Mouse (Mus musculus): ENCODE data around the gene Tet2. TPM values are rescaled to one million over a fixed set of nuclear protein-coding genes. Genes with fewer than 3 reads are reported as not detected.

Tet2 gene
- polyA plus RNA-seq, 2 experiments = 15.9 to 17.7 TPM

DNA sequence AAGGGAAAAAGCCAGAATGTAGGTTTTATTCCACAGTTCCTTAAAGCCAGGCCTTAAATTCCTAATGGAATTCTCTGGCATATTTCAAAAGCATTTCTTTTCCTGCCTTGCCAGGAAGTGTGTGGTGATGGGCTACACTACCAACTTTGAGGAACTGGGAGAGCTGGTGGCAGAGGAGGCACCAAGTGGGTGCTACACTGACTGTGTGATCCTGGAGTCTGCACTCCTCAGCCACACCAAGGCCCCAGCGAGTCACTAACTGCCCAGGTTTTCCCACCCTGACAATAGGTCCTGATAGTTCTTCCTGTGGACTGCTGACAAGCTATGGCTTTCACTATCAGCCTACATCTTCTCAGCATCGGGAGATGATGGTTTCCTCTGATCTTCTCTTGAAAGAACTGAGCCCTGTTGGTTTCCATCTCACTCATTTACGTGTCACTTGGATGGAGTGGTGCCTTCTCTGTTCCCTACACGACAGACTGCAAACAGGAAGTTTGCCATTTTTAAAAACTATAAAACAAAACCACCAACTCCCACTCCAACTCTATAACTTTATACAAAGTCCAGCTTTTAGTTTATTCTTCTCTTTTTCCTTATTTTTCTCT lies 18.7 kb downstream of the Tet2 start:
- H3K27ac ChIP-seq (replicated peaks; ENCODE audit: low read depth, low read length) = no peak overlapping the region
- WGBS = 77% methylated on average over 4 of the region's 4 CpGs
- H3K9me3 ChIP-seq (ENCODE audit: control insufficient read depth, low read length) = no peaks in the 10 kb centered on the region
- H3K4me1 ChIP-seq (ENCODE audit: control insufficient read depth, insufficient read depth, low read length) = no peaks in the 10 kb centered on the region
- ATAC-seq (ENCODE audit: low FRiP score, low read depth) (no peak), DNase-seq (ENCODE audit: low spot score) (no peak)
- H3K27me3 ChIP-seq (ENCODE audit: control insufficient read depth, insufficient read depth, low read length) = no peaks in the 10 kb centered on the region
- H3K9ac ChIP-seq (ENCODE audit: low read depth, low read length, severe bottlenecking) = no peak overlapping the region
- no peak overlapping the region for H3K4me3 ChIP-seq (replicated peaks; ENCODE audit: low read length)
- no peak overlapping the region for H3K4me2 ChIP-seq (replicated peaks; ENCODE audit: low read depth, low read length, severe bottlenecking)
- TF ChIP-seq POLR2A (IDR thresholded peaks at IDR 0.05; ENCODE audit: borderline replicate concordance, extremely low read depth, insufficient read depth, insufficient read length) = no peak
- no peaks in the 10 kb centered on the region for H3K36me3 ChIP-seq (ENCODE audit: control insufficient read depth, insufficient read depth, low read length)

DNA sequence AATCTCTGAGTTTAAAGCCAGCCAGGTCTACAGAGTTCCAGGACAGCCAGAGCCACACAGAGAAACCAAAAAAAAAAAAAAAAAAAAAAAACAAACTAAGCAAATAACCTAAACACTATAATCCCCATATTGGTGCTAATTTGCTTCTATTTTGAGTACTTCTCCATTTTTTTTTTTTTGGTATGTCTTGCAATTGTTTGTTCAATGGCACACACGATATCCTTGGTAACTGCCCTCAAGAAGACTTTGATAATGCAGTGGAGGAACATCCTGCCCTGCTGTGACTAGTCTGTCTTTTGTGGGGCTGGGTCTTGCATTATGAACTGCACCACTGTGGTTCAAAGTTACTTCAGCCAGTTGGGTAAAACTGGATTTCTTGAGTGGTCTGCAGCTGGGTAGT lies 19.4 kb downstream of the Tet2 start:
- Histone ChIP-seq H3K4me1 (ENCODE audit: control insufficient read depth, insufficient read depth, low read length) (no peaks in the 10 kb centered on the region), H3K9me3 (ENCODE audit: control insufficient read depth, low read length) (no peaks in the 10 kb centered on the region), H3K9ac (ENCODE audit: low read depth, low read length, severe bottlenecking) (no peak overlapping the region), H3K4me2 (replicated peaks; ENCODE audit: low read depth, low read length, severe bottlenecking) (no peak overlapping the region), H3K4me3 (replicated peaks; ENCODE audit: low read length) (no peak overlapping the region), H3K27ac (replicated peaks; ENCODE audit: low read depth, low read length) (no peak overlapping the region), H3K27me3 (ENCODE audit: control insufficient read depth, insufficient read depth, low read length) (no peaks in the 10 kb centered on the region), H3K36me3 (ENCODE audit: control insufficient read depth, insufficient read depth, low read length) (no peaks in the 10 kb centered on the region)
- ATAC-seq (ENCODE audit: low FRiP score, low read depth) = no peak
- TF ChIP-seq POLR2A (IDR thresholded peaks at IDR 0.05; ENCODE audit: borderline replicate concordance, extremely low read depth, insufficient read depth, insufficient read length) = no peak
- WGBS = 93% methylated on average over 1 of the region's 1 CpGs
- DNase-seq (ENCODE audit: low spot score) = no peak

DNA sequence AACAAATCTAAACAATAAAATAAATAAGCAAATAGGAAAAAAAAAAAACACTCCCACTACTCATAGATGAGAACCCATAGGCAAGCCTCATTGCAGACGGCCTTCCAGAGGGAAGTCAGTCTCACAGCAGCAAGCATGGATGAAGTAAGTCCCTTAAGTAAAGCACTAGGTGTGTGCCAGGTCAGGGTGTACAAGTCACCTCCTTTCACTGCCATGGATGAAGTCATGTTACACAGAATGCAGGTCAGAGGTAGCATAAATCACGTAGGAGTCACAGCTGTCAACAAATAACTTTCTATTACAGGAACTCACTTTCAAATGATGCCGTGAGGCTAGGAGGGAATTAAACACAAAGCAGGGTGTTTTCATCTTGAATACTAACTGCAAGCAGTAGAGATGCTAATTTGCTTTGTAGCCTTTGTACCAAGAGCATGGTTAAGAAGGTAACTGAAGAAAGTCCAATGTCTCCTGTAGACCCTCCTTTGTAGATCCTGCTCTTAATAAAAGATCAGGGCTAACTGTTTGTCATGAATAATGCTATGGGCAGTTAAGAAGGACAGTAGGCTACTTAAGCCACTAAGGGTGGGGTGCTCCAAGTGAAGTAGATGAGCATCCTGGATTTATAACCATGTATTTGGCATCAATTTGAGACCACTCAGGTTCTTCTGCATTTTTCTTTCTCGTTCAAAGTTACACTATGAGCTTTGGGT lies 20.4 kb downstream of the Tet2 start:
- Histone ChIP-seq H3K9me3 (ENCODE audit: control insufficient read depth, low read length) (no peaks in the 10 kb centered on the region), H3K4me2 (replicated peaks; ENCODE audit: low read depth, low read length, severe bottlenecking) (no peak overlapping the region), H3K27ac (replicated peaks; ENCODE audit: low read depth, low read length) (no peak overlapping the region), H3K9ac (ENCODE audit: low read depth, low read length, severe bottlenecking) (no peak overlapping the region), H3K4me3 (replicated peaks; ENCODE audit: low read length) (no peak overlapping the region), H3K27me3 (ENCODE audit: control insufficient read depth, insufficient read depth, low read length) (no peaks in the 10 kb centered on the region), H3K4me1 (ENCODE audit: control insufficient read depth, insufficient read depth, low read length) (no peaks in the 10 kb centered on the region), H3K36me3 (ENCODE audit: control insufficient read depth, insufficient read depth, low read length) (no peaks in the 10 kb centered on the region)
- TF ChIP-seq POLR2A (IDR thresholded peaks at IDR 0.05; ENCODE audit: borderline replicate concordance, extremely low read depth, insufficient read depth, insufficient read length) = no peak
- ATAC-seq (ENCODE audit: low FRiP score, low read depth) (no peak), DNase-seq (ENCODE audit: low spot score) (no peak)
- 79% methylated on average over 4 of the region's 4 CpGs for WGBS

DNA sequence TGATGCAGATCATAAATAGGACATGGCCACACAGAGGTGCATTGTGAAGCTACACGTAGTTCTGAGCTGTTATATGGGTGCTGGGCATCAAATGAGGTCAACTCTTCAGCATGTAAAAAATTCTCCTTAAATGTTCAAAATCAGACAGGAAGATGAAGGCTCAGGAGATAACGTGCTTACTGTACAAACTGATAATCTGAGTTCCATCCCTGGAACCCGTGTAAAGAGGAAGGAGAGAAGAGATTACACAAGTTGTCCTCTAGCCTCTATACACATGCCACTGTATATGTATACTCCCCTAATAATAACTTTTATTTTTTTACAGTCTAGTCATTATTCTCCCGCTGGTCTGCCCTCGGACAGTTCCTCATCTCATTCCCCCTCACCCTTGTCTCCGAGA lies 21.7 kb downstream of the Tet2 start:
- DNase-seq (ENCODE audit: low spot score) (no peak), ATAC-seq (ENCODE audit: low FRiP score, low read depth) (no peak)
- no peak overlapping the region for H3K9ac ChIP-seq (ENCODE audit: low read depth, low read length, severe bottlenecking)
- no peak overlapping the region for H3K4me2 ChIP-seq (replicated peaks; ENCODE audit: low read depth, low read length, severe bottlenecking)
- H3K4me1 ChIP-seq (ENCODE audit: control insufficient read depth, insufficient read depth, low read length) = no peaks in the 10 kb centered on the region
- H3K27me3 ChIP-seq (ENCODE audit: control insufficient read depth, insufficient read depth, low read length) = no peaks in the 10 kb centered on the region
- no peaks in the 10 kb centered on the region for H3K36me3 ChIP-seq (ENCODE audit: control insufficient read depth, insufficient read depth, low read length)
- no peak overlapping the region for H3K4me3 ChIP-seq (replicated peaks; ENCODE audit: low read length)
- 88% methylated on average over 6 of the region's 6 CpGs for WGBS
- H3K9me3 ChIP-seq (ENCODE audit: control insufficient read depth, low read length) = no peaks in the 10 kb centered on the region
- no peak overlapping the region for H3K27ac ChIP-seq (replicated peaks; ENCODE audit: low read depth, low read length)
- TF ChIP-seq POLR2A (IDR thresholded peaks at IDR 0.05; ENCODE audit: borderline replicate concordance, extremely low read depth, insufficient read depth, insufficient read length) = no peak

DNA sequence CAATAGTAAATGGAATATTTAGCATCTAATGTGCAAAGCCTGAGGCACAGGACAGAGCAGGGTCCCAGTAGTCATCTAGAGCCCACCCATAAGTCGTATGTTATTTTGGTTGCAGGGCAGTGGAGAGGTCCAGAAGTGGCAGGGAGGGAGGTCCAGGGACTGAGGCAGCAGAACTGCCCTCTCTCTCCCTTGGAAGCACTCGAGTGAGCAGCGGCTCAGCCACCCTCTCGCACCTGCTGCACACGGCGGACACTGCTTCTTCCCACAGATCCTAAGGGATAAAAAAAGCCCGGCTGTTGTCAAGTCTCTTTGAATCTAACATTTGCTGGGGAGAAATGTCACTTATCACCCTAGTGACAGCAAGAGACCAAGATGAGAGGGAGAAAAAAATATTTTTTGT lies 22.6 kb downstream of the Tet2 start:
- no peak overlapping the region for H3K4me3 ChIP-seq (replicated peaks; ENCODE audit: low read length)
- no peak for TF ChIP-seq POLR2A (IDR thresholded peaks at IDR 0.05; ENCODE audit: borderline replicate concordance, extremely low read depth, insufficient read depth, insufficient read length)
- H3K27ac ChIP-seq (replicated peaks; ENCODE audit: low read depth, low read length) = no peak overlapping the region
- WGBS = 77% methylated on average over 7 of the region's 7 CpGs
- H3K9ac ChIP-seq (ENCODE audit: low read depth, low read length, severe bottlenecking) = no peak overlapping the region
- H3K27me3 ChIP-seq (ENCODE audit: control insufficient read depth, insufficient read depth, low read length) = no peaks in the 10 kb centered on the region
- H3K9me3 ChIP-seq (ENCODE audit: control insufficient read depth, low read length) = no peaks in the 10 kb centered on the region
- ATAC-seq (ENCODE audit: low FRiP score, low read depth) = no peak
- H3K4me2 ChIP-seq (replicated peaks; ENCODE audit: low read depth, low read length, severe bottlenecking) = no peak overlapping the region
- DNase-seq (ENCODE audit: low spot score) = no peak
- H3K36me3 ChIP-seq (ENCODE audit: control insufficient read depth, insufficient read depth, low read length) = no peaks in the 10 kb centered on the region
- no peaks in the 10 kb centered on the region for H3K4me1 ChIP-seq (ENCODE audit: control insufficient read depth, insufficient read depth, low read length)

Measured in limb, embryonic 14.5 days (tissue).